Mouse (Mus musculus) gastrocnemius, postnatal 10 days (tissue): ENCODE measurements around the gene Kifc3. TPM values are rescaled to one million over a fixed set of nuclear protein-coding genes. Genes with fewer than 3 reads are reported as not detected.

Experiments used
- DNase-seq: peaks from one replicate; pipeline ENCODE4 v3.0.0; 2021; ENCODE audit warnings: mixed read lengths
- total RNA-seq, 2 experiments: library from RNA; stranded (reverse); gene quantifications; 2 replicates each; pipeline ENCODE4 v1.2.3; 2021

Kifc3 gene
- total RNA-seq, 2 experiments from 2014 or later = 20.8 to 22.8 TPM

DNA sequence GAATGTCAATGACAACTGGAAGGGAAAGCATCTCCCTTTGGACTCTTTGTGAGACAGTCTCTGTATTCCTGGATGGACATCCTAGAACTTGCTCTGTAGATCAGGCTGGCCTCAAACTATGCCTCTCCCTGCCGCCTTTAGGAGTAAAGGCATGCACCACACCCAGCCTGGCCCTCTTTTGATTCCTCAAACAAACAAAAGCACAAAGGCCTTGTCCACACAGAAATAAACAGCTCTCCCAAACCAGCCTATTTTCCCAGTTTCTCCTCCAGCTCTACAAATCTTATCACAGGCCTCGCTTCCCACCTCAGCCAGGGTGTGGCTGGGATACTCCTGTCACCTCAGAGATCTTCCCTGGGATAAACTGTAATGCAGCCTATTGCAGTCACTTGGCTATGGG, 68.4 kb downstream of the Kifc3 start:
- DNase-seq = no peak

GRCm38 (mm10) chr8:95131983-95132382, 70.6 kb downstream of the Kifc3 start:
- DNase-seq = no peak

DNA sequence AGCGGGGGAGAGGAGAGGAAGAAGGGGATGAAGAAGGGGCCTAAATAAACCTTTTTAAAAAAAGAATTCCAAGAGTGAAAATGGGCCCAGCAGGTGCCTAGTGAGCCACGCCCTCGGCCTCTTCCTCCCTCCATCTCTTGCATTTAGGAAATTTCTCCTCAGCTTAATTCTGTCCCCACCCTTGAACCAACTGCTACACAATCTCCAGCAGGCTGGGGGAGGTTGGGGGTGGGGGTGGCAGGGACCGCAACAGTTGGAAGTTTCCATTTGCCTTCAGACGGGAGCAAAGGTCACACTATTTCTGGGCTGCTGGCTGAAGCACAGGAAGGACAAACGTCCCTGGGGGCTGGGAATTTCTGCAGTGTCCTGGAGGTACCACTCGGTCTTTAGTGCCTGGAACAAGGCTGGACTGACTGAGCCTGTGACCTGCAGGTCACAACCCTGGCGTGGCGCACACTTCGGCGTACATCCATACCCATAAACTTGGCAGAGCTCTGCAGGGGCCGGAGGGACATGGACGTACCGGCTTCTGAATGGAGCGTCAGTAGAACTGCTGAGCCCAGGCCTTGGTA, 71.6 kb downstream of the Kifc3 start:
- no peak for DNase-seq

DNA sequence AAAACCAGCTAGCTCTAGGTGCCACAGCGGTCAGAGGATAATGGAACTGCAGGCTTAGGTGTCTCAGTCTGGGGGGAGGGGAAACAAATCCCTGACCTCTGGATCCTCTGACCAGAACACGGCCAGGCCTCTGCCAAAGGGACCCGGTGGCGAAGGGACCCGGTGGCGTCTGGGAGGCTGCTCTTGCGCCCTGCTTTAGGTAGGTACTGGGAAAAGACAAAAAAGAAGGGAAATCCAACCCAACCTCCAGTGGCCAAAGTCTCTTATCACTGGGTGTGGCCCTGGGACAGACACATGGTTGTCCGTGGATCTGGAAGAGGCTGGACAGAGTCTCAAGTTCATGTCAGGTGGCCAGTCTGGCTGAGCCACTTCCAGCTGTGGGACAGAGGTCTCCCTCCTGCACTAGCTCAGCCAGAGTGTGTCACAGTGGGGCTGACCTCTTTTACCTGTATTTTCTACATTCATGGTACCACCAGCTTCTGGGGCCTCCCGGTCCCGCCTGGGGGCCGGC, 73.8 kb downstream of the Kifc3 start:
- no peak for DNase-seq

GRCm38 (mm10) chr8:95127658-95128057, 75.0 kb downstream of the Kifc3 start:
- DNase-seq = no peak

DNA sequence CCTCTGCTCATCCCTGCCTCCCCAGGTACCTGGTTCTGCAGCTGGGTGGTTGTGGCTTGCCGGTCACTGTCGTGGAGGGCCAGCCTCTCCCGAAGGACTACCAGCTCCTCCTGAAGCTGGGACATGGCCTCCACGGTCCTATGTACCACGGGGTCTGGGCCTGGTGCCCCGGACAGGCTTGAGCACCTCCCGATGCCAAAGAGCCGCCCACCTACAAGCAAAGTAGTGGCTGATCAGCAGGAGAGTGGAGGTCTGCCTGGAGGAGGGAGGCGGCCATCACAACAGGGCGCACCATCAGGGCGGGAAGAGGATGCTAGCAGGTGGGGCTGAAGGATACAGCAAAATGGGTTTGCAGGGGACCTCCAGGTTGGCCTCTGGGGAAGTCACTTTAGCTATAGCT, 76.1 kb downstream of the Kifc3 start:
- DNase-seq = no peak

- no peak for DNase-seq
These were observed 79.2 kb downstream of the Kifc3 start for GRCm38 (mm10) chr8:95123455-95123854.

GRCm38 (mm10) chr8:95113750-95114149, 88.9 kb downstream of the Kifc3 start:
- no peak for DNase-seq

DNA sequence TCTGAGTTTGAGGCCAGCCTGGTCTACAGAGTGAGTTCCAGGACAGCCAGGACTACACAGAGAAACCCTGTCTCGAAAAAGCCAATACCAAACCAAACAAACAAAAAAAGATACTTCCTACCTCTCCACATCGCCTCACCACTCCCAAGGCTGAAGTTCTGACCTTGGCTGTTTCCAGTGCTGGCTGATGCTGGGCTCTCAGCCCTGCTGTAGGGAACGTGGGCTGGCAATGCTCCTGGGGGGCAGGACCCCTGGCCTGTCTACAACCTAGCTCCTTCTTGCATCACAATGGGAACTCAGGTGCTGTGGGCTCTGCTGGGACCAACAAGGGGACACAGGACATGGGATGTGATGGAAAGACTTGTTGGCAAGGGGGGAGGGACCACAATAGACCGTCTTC, 89.5 kb downstream of the Kifc3 start:
- DNase-seq = no peak

- no peak for DNase-seq
These were observed 90.0 kb downstream of the Kifc3 start for GRCm38 (mm10) chr8:95112594-95112993.

- no peak for DNase-seq
These were observed 95.3 kb downstream of the Kifc3 start for GRCm38 (mm10) chr8:95107306-95107705.

DNA sequence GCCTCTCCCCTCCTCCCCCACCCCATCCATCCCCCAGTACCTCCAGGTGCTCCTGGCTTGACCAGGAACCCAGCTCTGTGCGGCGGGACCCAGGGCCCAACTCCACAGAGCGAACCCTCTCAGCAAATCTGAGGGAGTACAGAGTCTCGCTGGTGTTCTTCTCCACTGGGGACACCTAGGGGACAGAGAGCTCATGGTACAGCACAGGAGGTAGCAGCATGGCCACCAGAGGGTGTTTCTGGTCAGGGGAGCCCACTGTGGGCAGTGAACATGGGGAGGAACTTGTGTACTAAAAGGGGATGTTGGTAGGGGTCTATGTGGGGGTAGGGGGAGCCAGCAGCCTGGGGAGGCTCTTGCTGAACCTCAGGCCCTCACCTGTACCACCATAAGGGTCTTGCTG, 100.6 kb downstream of the Kifc3 start:
- DNase-seq = no peak

- peak; percentile 75 for DNase-seq
These were observed 103.6 kb downstream of the Kifc3 start for GRCm38 (mm10) chr8:95099009-95099408.

DNA sequence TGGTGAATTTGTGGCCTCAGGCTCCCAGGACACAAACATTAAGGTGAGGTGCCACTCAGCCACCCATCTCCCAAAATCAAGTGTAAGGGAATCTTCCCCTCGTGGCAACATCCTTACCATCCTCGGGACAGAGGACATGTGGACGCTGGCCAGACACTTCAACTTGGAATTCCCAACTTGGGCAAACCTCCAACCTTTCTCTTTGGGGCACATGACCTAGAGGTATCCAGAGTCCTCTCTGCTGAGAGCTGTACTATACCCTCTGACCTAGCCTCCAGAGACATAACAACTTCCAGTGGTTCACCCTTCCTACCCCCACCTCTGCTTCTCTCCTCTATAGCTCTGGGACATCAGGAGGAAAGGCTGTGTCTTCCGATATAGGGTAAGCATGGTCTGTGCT, 109.0 kb downstream of the Kifc3 start:
- no peak for DNase-seq

DNA sequence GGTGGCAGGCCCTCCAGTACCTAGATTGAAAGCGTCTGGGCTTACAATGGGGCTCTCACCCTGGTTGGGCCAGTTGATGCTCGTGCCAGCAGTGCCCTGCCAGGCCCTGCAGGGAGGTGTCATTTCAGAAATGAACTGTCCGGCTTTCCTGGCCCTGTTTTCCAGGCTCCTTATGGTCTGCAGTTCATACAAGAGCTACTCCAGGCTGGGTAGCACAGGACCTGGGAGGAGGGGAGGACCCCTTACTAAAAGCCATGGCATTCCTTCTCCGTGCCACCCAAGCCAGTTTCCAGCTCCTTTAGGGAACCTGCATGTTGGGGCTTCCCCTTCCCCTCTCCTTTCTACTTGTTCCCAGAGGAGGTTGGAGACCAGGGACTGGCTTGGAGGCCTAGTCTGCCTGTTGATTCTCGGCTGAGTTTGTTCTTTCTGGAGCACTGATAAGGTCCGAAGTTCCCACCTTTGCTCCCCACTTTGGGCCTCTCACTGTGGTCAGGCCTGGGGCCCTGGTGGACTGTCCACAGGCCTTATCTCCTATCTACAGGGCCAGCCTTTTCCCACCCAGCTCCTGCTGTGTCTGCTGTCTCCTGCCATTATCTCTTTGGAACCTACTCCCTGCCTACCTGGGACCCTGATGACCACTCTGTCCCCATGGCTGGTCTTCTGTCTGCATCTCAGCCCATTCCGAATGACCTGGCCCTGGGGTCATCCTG, 117.0 kb downstream of the Kifc3 start:
- no peak for DNase-seq

DNA sequence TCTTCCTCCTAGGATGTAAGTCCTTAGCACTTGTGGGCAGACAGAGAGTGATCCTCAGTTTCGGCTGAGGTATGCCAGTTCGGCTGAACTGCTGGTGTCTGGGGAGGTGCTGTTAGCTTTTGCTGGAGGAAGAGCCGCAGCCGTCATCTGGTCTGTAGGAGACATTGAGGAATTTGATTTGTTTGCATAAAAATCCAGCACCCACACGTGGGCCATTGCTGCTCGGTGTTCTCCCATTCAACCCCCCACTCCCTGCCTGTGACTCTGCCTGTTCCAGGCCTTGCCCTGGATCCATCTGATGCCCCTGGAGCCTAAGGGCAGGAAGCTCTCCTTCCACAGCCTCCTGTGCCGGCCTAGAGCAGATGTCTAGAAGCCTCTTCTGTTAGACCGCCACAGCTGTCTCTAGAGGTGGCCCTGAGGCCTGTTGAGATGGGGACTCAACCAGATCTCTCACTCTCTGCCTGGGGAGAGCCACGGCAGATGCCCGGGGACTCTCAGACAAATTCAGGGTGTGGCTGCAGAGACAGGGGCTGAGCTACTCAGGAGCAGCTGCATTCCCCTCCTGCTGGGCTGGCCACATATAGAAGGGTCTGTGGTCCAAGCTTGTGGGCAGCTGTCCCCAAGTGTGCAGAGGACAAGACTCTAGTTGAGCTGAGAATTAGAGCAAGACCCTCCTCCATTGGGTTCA, 117.7 kb downstream of the Kifc3 start:
- DNase-seq = no peak

DNA sequence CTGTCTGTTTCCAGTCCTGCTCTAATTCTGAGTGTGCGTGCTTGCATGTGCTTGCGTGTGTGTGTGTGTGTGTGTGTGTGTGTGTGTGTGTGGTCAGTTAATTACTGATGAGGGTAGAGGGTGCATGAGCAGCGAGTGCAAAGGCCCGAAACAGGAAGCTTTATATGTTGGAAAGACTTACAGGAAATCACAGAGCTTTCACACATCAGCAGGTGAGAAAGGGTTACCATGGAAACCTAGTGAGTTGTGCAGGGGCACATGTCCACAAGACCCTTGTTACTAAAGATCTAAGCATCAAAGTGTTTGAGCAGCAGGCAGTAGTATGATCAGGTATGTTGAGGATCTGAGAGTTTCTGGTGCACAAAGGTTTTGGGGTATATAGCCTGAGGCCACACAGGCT, 118.4 kb downstream of the Kifc3 start:
- no peak for DNase-seq

- DNase-seq = no peak
These were observed 121.0 kb downstream of the Kifc3 start for GRCm38 (mm10) chr8:95081650-95082049.

GRCm38 (mm10) chr8:95080381-95081341, 122.0 kb downstream of the Kifc3 start, which contains the start of gene Katnb1:
TSS of gene Katnb1 (plus strand) at chr8:95081186.
- DNase-seq = peak; percentile 91

DNA sequence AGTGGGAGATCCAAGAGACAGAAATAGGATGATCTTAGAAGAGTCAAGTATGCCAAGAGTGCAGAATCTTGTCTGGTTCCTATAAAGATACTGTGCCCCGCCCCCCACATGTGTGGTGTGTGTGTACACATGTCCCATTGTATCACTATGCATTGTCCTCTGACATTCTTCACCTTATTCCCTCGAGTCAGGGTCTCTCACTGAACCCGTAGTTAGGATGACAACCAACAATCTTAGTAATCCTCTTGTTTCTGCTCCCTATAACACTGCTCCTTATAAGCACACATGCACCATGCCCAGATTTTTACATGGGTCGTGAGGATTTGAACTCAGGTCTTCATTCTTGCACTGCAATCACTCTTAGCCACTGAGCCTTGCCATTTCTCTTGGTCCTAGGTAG, 123.3 kb downstream of the Kifc3 start:
- no peak for DNase-seq

DNA sequence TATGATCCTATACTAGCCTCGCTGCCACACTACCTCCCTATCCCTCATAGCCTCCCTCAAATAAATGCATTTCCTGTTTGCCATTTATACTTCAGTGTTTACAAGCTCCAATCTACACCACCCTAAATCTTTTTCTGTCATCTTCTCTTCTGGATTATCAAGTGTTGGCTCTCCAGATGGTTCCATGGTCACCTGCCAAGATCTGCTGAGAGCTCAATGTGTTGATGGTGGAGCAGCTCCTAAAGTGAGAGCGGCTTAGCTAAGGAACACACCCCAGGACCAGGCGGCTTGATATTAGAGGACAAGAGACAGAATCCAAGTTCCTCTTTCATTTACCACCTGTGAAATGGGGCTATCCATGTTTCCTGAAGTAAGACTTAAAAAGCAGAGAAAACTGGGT, 124.6 kb downstream of the Kifc3 start:
- no peak for DNase-seq

DNA sequence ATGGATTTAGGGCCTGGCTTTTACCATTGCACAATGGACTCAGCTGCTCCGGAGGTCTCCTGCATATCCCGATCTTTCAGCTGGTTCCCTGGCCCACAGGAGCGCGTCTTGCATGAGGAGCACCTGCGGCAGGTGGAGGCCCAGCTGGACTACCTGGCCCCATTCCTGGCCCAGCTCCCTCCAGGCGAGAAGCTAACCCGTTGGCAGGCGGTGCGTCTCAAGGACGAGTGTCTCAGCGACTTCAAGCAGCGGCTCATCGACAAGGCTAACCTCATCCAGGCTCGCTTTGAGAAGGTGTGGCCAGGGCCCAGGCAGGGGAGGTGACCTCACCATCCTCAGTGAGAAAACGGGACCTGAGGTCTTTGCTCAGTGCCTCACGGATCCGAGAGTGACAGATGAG, 126.5 kb downstream of the Kifc3 start:
- no peak for DNase-seq
